Mouse (Mus musculus) E14TG2a.4 (cell line): Measurements from ENCODE around the gene Nhsl1.

Experiments
- CTCF ChIP-seq: conservative IDR thresholded peaks from 2 replicates; pipeline ENCODE4 v1.5.1; 2014; ENCODE audit warnings: low read length
- NANOG ChIP-seq: IDR thresholded peaks from 2 replicates; pipeline ENCODE4 v1.6.1; 2014; ENCODE audit warnings: borderline replicate concordance, low read length, mixed read lengths
- POU5F1 ChIP-seq: IDR thresholded peaks from 2 replicates; pipeline ENCODE4 v1.6.1; 2014; ENCODE audit warnings: low read length, borderline replicate concordance

GRCm38 (mm10) chr10:18390004-18390403 is 71.2 kb downstream of the Nhsl1 start:
- TF ChIP-seq POU5F1 (no peak), CTCF (no peak), NANOG (no peak)
